Mouse (Mus musculus) liver, adult (tissue): ENCODE measurements around the gene Hspg2.

Experiments
- GATA4 ChIP-seq: IDR thresholded peaks from 2 replicates; pipeline ENCODE4 v1.6.1; 2014; ENCODE audit warnings: mild to moderate bottlenecking, low read length; ENCODE audit not compliant: insufficient replicate concordance

Gene Hspg2

GRCm38 (mm10) chr4:137468260-137469080, at the start of gene Hspg2:
Hspg2 (plus strand) TSS chr4:137468769.
- TF ChIP-seq GATA4 = no peak

DNA sequence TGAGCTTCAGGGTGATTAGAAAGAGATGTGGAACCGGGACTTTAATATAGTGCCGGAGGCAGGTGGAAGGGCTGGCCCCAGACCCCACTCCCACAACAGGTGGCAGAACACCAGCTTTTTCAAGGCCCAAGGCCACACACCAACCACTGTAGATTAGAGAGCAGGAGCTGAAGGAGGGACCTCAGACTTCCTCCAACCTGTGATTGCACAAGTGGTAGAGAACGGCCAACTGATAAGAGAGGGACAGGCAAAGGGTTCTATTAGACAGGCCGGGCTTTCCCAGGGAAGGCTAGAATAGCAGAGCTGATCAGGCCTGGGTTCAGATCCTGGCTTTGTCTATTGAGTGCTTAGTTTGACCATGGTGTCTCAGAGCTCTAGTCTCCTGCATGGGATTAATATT, 38.1 kb upstream of the Hspg2 start, which contains the start of gene Cela3b:
TSS of gene Cela3b (minus strand) at position 39 of the 400 bp plus-strand sequence.
- peak; percentile 53; the same call in 1 of the 2 replicates for TF ChIP-seq GATA4

GRCm38 (mm10) chr4:137436979-137437669, 31.4 kb upstream of the Hspg2 start:
- TF ChIP-seq GATA4 = no peak

- TF ChIP-seq GATA4 = no peak
These were observed 29.7 kb upstream of the Hspg2 start for GRCm38 (mm10) chr4:137438842-137439241.

DNA sequence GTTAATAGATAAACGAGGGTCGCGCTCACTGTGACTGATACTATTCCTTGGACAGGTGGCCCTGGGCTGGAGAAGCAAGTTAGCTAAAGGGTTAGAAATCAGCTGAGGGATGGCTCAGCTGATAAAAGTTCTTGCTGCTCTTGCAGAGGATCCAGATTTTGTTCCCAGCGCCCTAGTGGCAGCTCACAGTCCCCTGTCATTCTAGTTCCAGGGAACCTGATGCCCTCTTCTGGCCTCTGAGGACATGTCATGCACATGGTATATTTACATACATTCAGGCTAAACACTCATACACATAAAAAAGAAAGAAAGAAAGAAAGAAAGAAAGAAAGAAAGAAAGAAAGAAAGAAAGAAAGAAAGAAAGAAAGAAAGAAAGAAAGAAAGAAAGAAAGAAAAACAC, 27.2 kb upstream of the Hspg2 start:
- TF ChIP-seq GATA4 = no peak

DNA sequence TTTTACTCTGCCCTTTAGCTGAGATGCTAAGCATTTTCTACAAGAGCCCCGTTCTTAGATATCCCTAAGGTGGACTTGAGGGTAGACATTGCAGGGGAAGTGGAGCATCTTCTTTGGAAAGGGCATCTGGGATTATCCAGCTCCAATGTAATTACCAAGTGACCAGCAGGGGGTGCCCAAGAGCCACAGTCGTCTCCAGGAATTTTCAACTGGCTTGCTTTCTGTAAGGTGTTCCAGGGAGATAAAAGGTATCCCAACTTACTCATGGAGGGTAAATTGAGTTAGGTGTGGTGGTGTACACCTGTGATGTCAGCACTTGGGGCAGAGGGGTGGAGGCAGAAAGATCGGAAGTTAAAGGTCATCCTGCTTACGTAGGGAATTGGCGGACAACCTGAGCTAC, 24.9 kb upstream of the Hspg2 start:
- TF ChIP-seq GATA4 = no peak; the same call in 1 of the 2 replicates

- no peak for TF ChIP-seq GATA4
These were observed 22.7 kb upstream of the Hspg2 start for GRCm38 (mm10) chr4:137445881-137446280.

DNA sequence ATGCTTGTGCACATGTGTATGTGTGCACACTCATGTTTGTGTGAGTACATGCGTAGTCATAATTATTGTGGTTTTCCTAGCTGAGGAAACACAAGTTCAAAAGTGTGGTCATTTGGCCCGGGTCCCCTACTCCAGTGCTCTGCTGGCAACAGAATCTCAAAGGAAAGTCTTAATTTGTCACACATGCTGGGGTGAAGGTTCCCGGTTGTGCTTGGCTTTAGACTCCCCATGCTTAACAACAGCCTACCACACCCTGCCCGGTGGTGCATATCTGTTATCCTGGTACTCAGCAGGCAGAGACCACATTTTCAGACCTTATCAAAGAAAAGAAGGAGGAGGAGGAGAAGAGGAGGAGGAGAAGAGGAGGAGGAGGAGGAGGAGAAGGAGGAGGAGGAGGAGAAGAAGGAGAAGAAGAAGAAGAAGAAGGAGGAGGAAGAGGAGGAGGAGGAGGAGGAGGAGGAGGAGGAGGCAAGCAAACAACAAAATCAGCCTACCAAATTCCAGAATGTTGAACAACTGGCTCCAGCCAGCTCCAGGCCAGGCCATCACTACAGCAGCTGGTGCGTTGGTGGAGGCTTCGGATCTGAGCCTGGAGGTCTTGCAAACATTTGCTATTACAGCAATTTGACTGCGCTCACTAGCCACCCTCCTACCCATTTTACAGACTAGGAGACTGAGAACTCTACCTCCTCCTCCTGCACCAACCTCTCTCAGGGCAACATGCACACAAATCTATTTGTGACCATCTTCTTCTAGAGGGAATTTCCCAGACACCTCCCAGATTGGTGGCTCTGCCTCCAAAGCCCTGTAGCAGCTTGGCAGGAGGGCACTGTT, 21.0 kb upstream of the Hspg2 start:
- no peak for TF ChIP-seq GATA4

DNA sequence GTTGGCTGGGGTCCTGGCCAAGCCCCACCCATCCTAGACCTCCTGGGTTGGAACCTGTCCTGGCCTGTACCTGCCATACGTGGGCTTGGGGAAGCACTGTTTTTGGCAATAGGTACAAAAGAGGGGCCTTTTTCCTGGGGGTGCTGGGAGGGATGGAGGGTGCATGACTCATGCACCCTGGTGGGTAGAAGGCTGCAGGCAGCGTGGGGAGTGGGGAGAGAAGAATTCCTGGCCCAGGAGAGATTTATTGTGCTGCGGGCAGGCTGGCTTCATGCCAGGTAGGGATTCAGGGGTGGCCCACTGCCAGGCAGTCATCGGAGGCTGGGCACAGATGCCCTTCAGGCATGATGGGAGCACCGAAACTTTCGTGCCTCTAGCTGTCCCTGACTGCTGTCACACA, 20.4 kb upstream of the Hspg2 start:
- no peak for TF ChIP-seq GATA4

DNA sequence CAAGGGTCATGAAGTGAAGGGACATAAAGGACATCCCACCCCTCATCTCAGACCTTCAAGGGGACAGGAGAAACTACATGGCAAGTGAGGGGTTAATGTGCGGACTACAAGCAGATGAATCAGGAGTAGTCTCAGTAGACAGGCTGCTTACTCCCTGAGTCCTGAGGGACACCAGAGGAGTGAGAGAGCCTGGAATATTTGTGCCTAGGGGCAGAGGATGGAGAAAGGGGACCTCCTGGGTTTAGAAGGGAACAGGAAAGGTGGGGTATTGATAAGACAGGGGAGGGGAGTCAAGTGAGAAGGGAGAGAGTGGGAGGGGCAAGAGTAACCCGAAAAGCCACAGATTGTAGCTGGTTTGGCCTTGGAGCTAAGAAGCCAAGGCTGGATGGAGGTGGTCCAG, 19.9 kb upstream of the Hspg2 start:
- no peak for TF ChIP-seq GATA4

DNA sequence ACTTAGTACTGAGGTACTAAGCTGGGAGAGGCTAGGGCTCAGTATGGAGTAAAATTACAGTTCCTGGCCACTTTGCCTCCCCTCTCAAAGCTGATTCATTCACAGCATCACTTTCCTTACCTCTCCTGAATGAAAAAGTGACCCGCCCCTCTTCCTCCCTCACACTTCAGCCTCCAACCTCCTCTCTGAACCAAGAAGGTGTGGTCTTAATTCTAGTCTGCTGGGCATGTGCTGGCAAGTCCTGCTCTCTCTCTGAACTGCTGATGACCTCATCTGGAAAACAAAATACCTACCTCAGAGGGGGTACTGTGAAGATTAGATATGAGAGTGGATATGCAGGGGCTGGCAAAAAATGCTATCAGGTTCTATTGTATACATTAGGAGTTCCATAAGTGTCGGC, 19.4 kb upstream of the Hspg2 start:
- TF ChIP-seq GATA4 = no peak

DNA sequence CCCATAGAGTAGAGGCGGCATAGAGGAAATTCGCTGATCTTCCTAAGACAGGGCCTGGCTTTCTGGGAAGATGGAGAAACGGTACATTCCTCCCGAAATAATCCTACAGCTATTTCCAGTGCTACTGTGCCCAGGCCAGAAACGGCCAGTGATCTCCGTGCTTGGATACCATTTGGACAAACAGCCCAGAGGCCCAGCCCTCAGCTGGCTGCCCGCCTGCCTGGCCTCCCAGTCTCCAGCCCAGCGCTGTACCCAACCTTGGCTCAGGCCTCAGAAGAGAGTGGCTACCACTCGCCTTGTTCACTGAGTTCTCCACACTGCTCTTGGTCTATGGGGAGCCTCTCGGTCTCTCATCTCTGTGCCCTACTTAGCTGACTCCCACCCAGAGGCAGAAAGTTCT, 18.9 kb upstream of the Hspg2 start:
- no peak for TF ChIP-seq GATA4

- TF ChIP-seq GATA4 = no peak
These were observed 16.4 kb upstream of the Hspg2 start for GRCm38 (mm10) chr4:137452190-137452589.

DNA sequence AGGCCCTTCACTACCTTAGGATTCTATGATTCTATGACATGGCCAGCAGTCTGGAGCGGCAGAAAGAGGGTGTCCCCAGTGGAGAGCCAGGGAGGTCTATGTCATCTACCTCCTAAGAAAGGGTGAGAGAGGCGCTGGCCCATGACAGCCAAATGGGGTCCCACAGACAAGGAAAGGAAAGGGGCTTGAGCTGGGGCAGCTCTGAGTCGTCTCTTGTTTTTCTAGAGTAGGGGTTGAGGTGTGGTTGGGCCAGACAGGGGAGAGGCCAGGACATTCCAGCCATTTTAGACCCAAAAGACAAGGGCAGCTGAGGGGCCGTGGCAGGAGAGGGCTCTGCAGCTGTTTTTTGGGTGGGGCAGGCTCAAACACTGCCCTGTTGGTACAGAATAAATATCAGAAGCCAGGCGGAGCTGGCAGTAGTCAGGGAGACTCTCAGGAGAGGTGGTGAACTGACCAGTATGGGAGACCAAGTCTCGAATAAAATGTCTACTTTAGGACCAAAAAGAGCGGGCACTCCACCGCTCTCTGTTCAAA, 15.3 kb upstream of the Hspg2 start, which contains the start of gene 1700013G24Rik:
TSS of gene 1700013G24Rik (plus strand) at position 51 of the 534 bp plus-strand sequence.
- TF ChIP-seq GATA4 = no peak

GRCm38 (mm10) chr4:137454582-137454981, 14.0 kb upstream of the Hspg2 start:
- no peak for TF ChIP-seq GATA4
